ENCODE assay signal across 36 mouse cellular contexts in the genomic region with DNA sequence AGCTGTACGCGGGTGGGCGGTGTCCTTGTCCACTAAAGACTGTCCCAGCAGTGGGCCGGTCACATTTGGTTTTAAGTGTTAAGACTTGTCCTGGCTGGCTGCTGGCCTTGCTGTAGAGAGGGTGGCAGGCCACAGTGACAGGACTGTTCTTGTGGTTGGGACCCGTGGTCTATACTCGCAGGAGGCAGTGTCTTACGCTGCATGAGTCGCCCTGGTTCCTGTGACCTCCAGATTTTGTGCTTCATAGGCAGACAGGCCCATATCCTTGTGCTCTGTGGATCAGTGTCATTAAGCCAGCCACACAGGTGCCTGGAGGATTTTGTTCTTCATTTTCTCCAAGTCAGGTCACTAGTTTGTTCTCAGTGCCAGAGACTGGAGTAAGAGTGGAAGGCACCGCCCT. TPM values are rescaled to one million over a fixed set of nuclear protein-coding genes. Genes with fewer than 3 reads are reported as not detected.
"Had no signal": no experiment of that assay in that cellular context is flagged by ENCODE, and none has a peak within 500 bp of the region (broad histone marks: within the 10 kb centered on the region; RNA-seq: fewer than 3 reads in every experiment).

No protein-coding gene starts in this region.

- DNase-seq: gastrocnemius, postnatal 10 days; gastrocnemius, postnatal 25 days; heart, adult 18-20 months; heart, postnatal 14 days; heart, postnatal 36 days; kidney, adult 18-20 months; kidney, adult 8-10 months; kidney, postnatal 10 days; kidney, postnatal 4 days; left cerebral cortex, postnatal 4 days; lung, adult 18-20 months had no signal

- H3K27me3 ChIP-seq: heart, embryonic 13.5 days; heart, embryonic 15.5 days; hindbrain, embryonic 13.5 days; hindbrain, embryonic 15.5 days; limb, embryonic 13.5 days; limb, embryonic 15.5 days; liver, embryonic 12.5 days had no signal

- H3K4me2 ChIP-seq: heart, embryonic 13.5 days; heart, embryonic 15.5 days; hindbrain, embryonic 13.5 days; hindbrain, embryonic 15.5 days; limb, embryonic 13.5 days; limb, embryonic 15.5 days; liver, embryonic 12.5 days had no signal

- H3K9me3 ChIP-seq: heart, embryonic 10.5 days; heart, embryonic 13.5 days; heart, embryonic 15.5 days; hindbrain, embryonic 13.5 days; hindbrain, embryonic 15.5 days; limb, embryonic 13.5 days; limb, embryonic 15.5 days; liver, embryonic 12.5 days had no signal

- H3K4me3 ChIP-seq: heart, embryonic 10.5 days; heart, embryonic 13.5 days; heart, embryonic 15.5 days; hindbrain, embryonic 13.5 days; hindbrain, embryonic 15.5 days; layer of hippocampus, adult 2 months; left cerebral cortex, adult 2 months; limb, embryonic 13.5 days; limb, embryonic 15.5 days; liver, embryonic 12.5 days had no signal

- H3K9ac ChIP-seq: heart, embryonic 13.5 days; heart, embryonic 15.5 days; hindbrain, embryonic 13.5 days; hindbrain, embryonic 15.5 days; limb, embryonic 13.5 days; limb, embryonic 15.5 days; liver, embryonic 12.5 days; liver, embryonic 14.5 days had no signal

- ATAC-seq: hindbrain, postnatal 0 days; intestine, embryonic 16.5 days; liver, embryonic 12.5 days had no signal

- H3K4me1 ChIP-seq: limb, embryonic 13.5 days had no signal

- H3K27ac ChIP-seq: heart, embryonic 10.5 days; heart, embryonic 13.5 days; heart, embryonic 15.5 days; hindbrain, embryonic 13.5 days; hindbrain, embryonic 15.5 days; hindbrain, postnatal 0 days; layer of hippocampus, adult 2 months; left cerebral cortex, adult 2 months; limb, embryonic 13.5 days; limb, embryonic 15.5 days; liver, embryonic 12.5 days; liver, embryonic 14.5 days had no signal

RNA-seq across cellular contexts. Expression of a gene that starts 24.0 kb away (rescaled TPM):
- total RNA-seq: gastrocnemius, adult 18-20 months; gastrocnemius, postnatal 10 days; gastrocnemius, postnatal 25 days; heart, adult 18-20 months; heart, adult 8-10 months; heart, postnatal 14 days; heart, postnatal 36 days; hematopoietic stem cell, adult 5-6 weeks; layer of hippocampus, adult 2 months; layer of hippocampus, postnatal 25 days; left cerebral cortex, adult 2 months; liver, adult 2 months had no signal
- polyA plus RNA-seq: heart, embryonic 10.5 days; heart, embryonic 13.5 days; heart, embryonic 15.5 days; heart, postnatal 0 days; hindbrain, embryonic 11.5 days; hindbrain, embryonic 13.5 days; hindbrain, embryonic 15.5 days; kidney, embryonic 14.5 days; kidney, embryonic 16.5 days; limb, embryonic 13.5 days; limb, embryonic 15.5 days; liver, adult 2 months; liver, embryonic 12.5 days; liver, embryonic 14.5 days; liver, embryonic 16.5 days had no signal

RNA-seq across cellular contexts. Expression of a gene that starts 55.6 kb away (rescaled TPM):
- total RNA-seq: hindbrain, postnatal 0 days; layer of hippocampus, adult 2 months; layer of hippocampus, postnatal 10 days; layer of hippocampus, postnatal 25 days; left cerebral cortex, postnatal 25 days; left cerebral cortex, postnatal 4 days had no signal
- polyA plus RNA-seq: hindbrain, postnatal 0 days had no signal
